Mouse (Mus musculus): ENCODE measurements around the gene Ifi27l2b. TPM values are rescaled to one million over a fixed set of nuclear protein-coding genes. Genes with fewer than 3 reads are reported as not detected.
"Not testable (repeated sequence)": the region's sequence is repeated elsewhere in the genome, so short reads cannot be mapped to it uniquely, and the experiment has no call there.

The Ifi27l2b gene
- polyA plus RNA-seq, 1 experiment from 2014 or later = not detected

DNA sequence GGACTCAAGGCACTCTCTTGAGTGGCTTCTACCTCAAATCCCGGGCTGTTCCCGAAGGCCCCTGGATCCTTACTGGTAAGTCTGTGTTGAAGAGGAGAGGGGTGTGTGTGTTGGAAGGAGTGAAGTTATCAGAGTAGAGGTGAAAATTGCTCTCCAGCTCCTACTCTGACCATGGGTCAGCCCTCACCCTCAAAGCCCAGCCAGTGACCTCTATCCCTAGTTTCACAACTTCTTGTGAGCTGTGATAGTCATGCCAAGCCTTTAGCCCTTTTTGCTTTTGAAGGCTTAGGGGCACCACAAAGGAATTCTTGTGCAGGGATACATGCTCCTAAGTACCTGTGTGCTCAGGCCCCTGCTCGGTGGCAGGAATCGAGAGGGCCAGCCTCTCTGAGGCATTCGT, 24.6 kb upstream of the Ifi27l2b start:
- H3K4me3 ChIP-seq = no peak overlapping the region
- no peak for ATAC-seq (replicated peaks)
- no peaks in the 10 kb centered on the region for H3K27me3 ChIP-seq (replicated peaks)
- no peak overlapping the region for H3K9ac ChIP-seq
- WGBS = 82% methylated on average over 5 of the region's 5 CpGs
- no peaks in the 10 kb centered on the region for H3K36me3 ChIP-seq (replicated peaks)
- H3K9me3 ChIP-seq = no peaks in the 10 kb centered on the region
- no peak overlapping the region for H3K27ac ChIP-seq
- H3K4me2 ChIP-seq = no peak overlapping the region
- no peaks in the 10 kb centered on the region for H3K4me1 ChIP-seq

DNA sequence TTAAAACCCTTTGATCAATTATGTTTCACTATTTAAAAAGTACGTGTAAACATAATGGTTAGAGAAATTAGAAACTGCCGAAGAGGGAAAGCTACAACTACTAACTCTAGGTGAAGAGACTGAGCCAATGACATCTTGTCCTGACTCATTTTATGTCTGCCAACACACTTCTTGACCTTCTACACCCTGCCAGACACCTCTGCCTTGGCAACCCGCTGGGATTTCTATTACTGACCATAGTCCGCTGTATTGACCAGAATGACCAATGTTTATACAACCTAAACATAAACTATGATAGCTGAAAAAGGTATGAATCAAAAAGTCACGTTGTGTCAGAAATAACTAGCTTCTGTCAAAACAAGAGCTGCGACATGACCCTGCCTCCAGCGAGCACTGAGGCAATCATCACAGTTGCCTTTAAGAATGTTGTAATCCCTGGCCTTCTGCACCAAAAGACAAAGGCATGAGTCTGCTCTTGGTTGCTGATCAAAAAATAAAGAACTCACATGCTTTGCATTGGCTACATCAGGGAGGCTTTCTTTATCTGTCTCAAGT, 20.5 kb upstream of the Ifi27l2b start:
- H3K27me3 ChIP-seq (replicated peaks) = no peaks in the 10 kb centered on the region
- no peak overlapping the region for H3K4me2 ChIP-seq
- H3K4me3 ChIP-seq = no peak overlapping the region
- no peaks in the 10 kb centered on the region for H3K9me3 ChIP-seq
- ATAC-seq (replicated peaks) = no peak
- no peaks in the 10 kb centered on the region for H3K4me1 ChIP-seq
- H3K27ac ChIP-seq = no peak overlapping the region
- H3K9ac ChIP-seq = no peak overlapping the region
- 79% methylated on average over 7 of the region's 7 CpGs for WGBS
- no peaks in the 10 kb centered on the region for H3K36me3 ChIP-seq (replicated peaks)

DNA sequence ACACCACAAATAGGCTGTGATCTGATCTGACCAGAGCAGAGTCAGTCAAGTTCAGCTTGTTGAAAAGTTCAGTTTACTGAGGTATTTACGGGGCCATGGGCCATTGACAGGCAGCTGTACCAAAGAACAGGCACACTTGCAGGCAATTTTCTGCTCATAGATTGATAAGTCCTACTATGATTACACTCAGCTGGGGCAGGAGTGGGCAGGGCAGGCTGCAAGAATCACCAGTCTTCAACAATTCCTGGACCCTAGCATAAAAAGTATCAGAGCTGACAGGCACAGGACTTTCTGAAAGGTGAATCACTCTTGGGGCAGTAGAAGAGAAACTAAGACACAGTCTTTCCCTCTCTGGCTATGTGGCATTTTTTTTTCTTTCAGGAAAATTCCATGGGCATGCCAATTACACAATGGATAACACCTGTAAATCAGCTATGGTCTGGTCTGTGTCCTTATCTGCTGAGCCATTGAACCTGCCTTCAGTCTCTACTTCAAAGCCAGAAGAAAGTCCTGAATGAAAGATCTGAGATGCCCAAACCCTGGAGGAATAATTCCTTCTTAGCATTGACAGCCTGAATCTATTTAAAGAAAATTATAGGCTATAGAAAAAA, 19.9 kb upstream of the Ifi27l2b start:
- no peaks in the 10 kb centered on the region for H3K4me1 ChIP-seq
- 92% methylated on average over 1 of the region's 1 CpGs for WGBS
- no peaks in the 10 kb centered on the region for H3K9me3 ChIP-seq
- no peak overlapping the region for H3K9ac ChIP-seq
- no peak overlapping the region for H3K4me2 ChIP-seq
- no peak overlapping the region for H3K27ac ChIP-seq
- H3K4me3 ChIP-seq = no peak overlapping the region
- H3K27me3 ChIP-seq (replicated peaks) = no peaks in the 10 kb centered on the region
- H3K36me3 ChIP-seq (replicated peaks) = no peaks in the 10 kb centered on the region
- ATAC-seq (replicated peaks) = no peak

DNA sequence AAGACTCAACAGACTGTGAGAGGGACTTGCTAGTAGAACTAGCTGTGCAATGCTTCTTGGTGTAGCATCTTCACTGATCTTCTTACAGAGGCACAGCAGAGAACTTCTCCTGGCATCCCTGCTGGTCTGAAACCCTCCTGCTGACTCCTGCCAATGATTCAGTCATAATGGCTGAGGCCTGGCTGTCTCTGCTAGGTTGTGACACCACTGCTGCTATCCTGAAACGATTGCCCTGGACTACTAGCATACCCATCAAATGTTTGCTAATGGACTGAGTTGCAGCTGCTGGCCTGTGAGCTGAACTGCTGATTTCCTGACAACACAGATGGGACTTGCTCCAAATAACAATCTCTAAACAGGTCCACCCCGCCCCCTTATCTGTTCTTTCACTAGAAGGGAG, 17.5 kb upstream of the Ifi27l2b start:
- Histone ChIP-seq H3K4me1 (no peaks in the 10 kb centered on the region), H3K27me3 (replicated peaks) (no peaks in the 10 kb centered on the region), H3K36me3 (replicated peaks) (no peaks in the 10 kb centered on the region), H3K27ac (no peak overlapping the region), H3K4me3 (no peak overlapping the region), H3K9me3 (no peaks in the 10 kb centered on the region), H3K4me2 (no peak overlapping the region), H3K9ac (no peak overlapping the region)
- WGBS = 66% methylated on average over 2 of the region's 2 CpGs
- no peak for ATAC-seq (replicated peaks)

DNA sequence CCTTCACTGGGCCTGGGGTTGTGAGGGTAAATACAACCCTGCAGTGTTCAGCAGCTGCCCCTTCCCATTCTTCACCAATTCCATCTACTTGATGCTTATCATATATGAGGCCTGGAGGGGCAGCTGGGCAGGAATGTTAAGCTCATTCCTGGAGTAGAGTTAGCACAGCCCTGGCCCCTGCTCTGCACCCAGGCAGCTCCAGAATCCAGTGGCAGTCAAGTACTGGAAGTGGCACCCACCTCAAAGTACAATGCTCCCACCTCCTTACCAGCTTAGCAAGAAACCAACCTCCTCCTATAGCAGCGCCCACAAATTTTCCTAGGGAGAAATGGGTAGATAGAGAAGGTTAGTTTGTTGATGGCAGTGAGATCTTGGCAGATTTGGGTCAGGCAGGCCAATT, 296 bp downstream of the Ifi27l2b start:
- not testable (repeated sequence) for H3K4me1 ChIP-seq; H3K9ac ChIP-seq; H3K9me3 ChIP-seq; H3K27me3 ChIP-seq (replicated peaks); H3K4me2 ChIP-seq; ATAC-seq (replicated peaks); H3K4me3 ChIP-seq; H3K36me3 ChIP-seq (replicated peaks); H3K27ac ChIP-seq
- WGBS = no CpG with 5 or more reads among the region's 1 CpGs

DNA sequence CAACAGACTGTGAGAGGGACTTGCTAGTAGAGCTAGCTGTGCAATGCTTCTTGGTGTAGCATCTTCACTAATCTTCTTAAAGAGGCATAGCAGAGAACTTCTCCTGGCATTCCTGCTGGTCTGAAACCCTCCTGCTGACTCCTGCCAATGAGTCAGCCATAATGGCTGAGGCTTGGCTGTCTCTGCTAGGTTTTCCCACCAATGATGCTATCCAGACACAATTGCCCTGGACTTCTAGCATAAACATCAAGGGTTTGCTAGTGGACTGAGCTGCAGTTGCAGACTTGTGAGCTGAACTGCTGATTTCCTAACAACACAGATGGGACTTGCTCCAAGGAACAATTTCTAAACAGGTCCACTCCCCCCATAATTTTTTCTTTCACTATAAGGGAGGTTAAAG, 3.7 kb downstream of the Ifi27l2b start:
- H3K9ac ChIP-seq = no peak overlapping the region
- no peaks in the 10 kb centered on the region for H3K9me3 ChIP-seq
- no peak for ATAC-seq (replicated peaks)

DNA sequence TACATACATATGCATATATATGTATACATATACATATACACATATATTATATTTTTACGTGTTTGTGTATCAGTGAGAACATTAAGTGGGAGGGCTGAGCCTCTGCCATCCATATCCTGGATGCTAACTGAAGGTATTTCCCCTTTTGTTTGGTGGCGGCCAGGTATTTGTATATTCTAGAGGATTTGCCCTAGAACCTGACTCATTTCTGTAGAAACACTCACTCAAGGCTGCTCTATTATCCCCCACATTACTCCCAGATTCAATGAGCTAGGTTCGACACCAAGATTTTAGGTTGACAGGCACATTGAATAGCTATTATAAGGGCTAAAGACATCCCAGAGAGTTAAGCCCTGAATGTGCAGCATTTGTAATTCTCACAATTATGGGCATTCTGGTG, 12.0 kb downstream of the Ifi27l2b start:
- H3K9ac ChIP-seq = no peak overlapping the region
- no peak overlapping the region for H3K4me3 ChIP-seq
- WGBS = 78% methylated on average over 3 of the region's 3 CpGs
- H3K27me3 ChIP-seq (replicated peaks) = no peaks in the 10 kb centered on the region
- no peaks in the 10 kb centered on the region for H3K9me3 ChIP-seq
- H3K36me3 ChIP-seq (replicated peaks) = no peaks in the 10 kb centered on the region
- H3K27ac ChIP-seq = no peak overlapping the region
- ATAC-seq (replicated peaks) = no peak
- H3K4me2 ChIP-seq = no peak overlapping the region
- H3K4me1 ChIP-seq = no peaks in the 10 kb centered on the region

More for the DNA sequence above, 3.7 kb downstream of the Ifi27l2b start:
- H3K4me3 ChIP-seq = no peak overlapping the region
- no peaks in the 10 kb centered on the region for H3K27me3 ChIP-seq (replicated peaks)
- no peaks in the 10 kb centered on the region for H3K36me3 ChIP-seq (replicated peaks)
- no peak overlapping the region for H3K4me2 ChIP-seq
- no peak overlapping the region for H3K27ac ChIP-seq
- H3K4me1 ChIP-seq = no peaks in the 10 kb centered on the region

DNA sequence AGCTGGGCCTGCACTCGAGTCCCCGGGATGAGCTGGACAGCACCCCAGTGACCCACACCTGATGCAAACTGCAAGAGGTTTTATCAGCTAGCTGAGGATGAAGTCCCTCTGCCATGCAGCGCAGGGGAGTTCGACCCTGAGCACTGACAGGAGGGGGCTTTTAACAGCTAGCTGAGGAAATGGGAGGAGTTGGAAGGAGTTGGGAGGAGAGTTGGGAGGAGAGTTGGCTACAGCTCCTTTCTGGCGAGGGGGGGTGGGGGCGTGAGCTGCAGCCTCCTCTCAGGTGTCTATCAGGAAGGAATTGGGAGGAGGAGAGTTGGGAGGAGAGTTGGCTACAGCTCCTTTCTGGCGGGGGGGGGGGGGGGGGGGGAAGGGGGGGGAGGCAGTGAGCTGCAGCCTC, 12.8 kb downstream of the Ifi27l2b start:
- ATAC-seq (replicated peaks) = not testable (repeated sequence)

DNA sequence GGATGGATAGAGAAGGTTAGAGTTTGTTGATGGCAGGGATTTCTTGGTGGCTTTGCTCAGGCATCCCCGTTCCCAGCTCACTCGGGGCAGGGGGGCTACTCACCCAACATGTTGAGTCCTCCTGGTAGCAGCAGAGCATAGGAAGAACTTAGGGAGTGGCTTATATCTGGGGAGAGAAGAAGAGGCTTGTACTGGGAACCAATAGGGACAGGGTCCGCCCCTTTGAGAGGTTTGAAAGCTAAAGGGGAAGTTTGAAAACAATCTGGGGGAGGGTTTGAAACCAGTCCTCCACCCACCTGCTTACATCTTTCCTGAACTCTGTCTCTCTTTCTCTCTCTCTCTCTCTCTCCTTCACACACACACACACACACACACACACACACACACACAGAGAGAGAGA, 13.5 kb downstream of the Ifi27l2b start, which contains the start of gene Ifi27l2a:
Gene Ifi27l2a, minus strand, starts transcription at position 157 of the 400 bp plus-strand sequence.
- Histone ChIP-seq H3K4me2 (no peak within 1 kb of the TSS), H3K9me3 (no peaks in the 10 kb centered on the region), H3K4me1 (no peaks in the 10 kb centered on the region), H3K9ac (no peak within 1 kb of the TSS), H3K36me3 (replicated peaks) (no peaks in the 10 kb centered on the region), H3K27me3 (replicated peaks) (no peaks in the 10 kb centered on the region), H3K27ac (no peak within 1 kb of the TSS), H3K4me3 (no peak within 1 kb of the TSS)
- ATAC-seq (replicated peaks) = no peak
- 52% methylated on average over 3 of the region's 3 CpGs for WGBS

More for the DNA sequence above, 12.8 kb downstream of the Ifi27l2b start:
- H3K9me3 ChIP-seq; H3K27ac ChIP-seq; H3K4me2 ChIP-seq; H3K27me3 ChIP-seq (replicated peaks); H3K36me3 ChIP-seq (replicated peaks); H3K4me1 ChIP-seq; H3K4me3 ChIP-seq; H3K9ac ChIP-seq: not testable (repeated sequence)
- 52% methylated on average over 6 of the region's 7 CpGs for WGBS

DNA sequence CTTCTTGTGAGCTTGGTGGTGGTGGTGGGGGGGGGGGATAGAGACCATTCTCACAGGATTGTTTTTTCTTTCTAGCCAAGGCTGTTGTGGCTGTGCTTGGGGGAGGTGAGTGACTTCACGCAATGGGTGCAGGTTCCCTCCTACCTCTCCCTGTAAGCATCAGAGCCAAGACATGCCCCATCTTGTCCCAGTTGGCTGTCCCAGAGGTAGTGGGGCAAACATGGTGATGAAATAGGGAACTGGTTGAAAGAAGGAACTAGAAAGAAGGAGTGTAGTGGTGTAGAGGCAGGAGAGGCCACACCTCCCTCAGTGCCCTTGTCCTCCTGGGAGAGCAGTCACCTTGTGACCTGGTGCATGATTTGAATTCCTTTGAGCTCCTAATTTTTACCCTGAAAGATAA, 19.4 kb downstream of the Ifi27l2b start:
- no peaks in the 10 kb centered on the region for H3K36me3 ChIP-seq (replicated peaks)
- H3K4me2 ChIP-seq = no peak overlapping the region
- no peaks in the 10 kb centered on the region for H3K4me1 ChIP-seq
- no peak for ATAC-seq (replicated peaks)
- H3K27me3 ChIP-seq (replicated peaks) = no peaks in the 10 kb centered on the region
- no peak overlapping the region for H3K4me3 ChIP-seq
- H3K9ac ChIP-seq = no peak overlapping the region
- no peaks in the 10 kb centered on the region for H3K9me3 ChIP-seq
- 100% methylated on average over 1 of the region's 1 CpGs for WGBS
- H3K27ac ChIP-seq = no peak overlapping the region

DNA sequence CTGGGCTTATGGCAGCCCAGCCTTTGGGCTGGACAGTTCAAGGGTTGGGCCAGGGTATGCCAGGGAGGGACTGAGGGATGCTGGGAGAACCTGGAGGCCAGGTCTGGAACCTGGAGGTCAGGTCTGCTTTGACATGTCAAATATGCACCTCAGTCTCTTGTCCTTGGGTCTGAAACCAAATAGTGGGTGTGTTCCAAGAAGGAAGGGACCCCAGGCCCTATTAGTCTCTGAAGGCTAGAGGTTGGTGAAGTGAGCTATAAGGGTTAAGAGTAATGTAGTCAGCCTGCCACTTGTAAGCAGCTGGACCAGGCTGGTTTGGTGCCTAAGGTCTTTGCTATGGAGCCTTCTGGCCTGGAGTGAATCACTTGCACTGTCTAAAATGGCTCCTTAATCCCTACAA, 22.2 kb downstream of the Ifi27l2b start:
- no peaks in the 10 kb centered on the region for H3K9me3 ChIP-seq
- H3K4me1 ChIP-seq = no peaks in the 10 kb centered on the region
- no peak overlapping the region for H3K27ac ChIP-seq
- H3K4me3 ChIP-seq = no peak overlapping the region
- H3K9ac ChIP-seq = no peak overlapping the region
- H3K4me2 ChIP-seq = no peak overlapping the region
- ATAC-seq (replicated peaks) = no peak
- no peaks in the 10 kb centered on the region for H3K36me3 ChIP-seq (replicated peaks)
- no peaks in the 10 kb centered on the region for H3K27me3 ChIP-seq (replicated peaks)

DNA sequence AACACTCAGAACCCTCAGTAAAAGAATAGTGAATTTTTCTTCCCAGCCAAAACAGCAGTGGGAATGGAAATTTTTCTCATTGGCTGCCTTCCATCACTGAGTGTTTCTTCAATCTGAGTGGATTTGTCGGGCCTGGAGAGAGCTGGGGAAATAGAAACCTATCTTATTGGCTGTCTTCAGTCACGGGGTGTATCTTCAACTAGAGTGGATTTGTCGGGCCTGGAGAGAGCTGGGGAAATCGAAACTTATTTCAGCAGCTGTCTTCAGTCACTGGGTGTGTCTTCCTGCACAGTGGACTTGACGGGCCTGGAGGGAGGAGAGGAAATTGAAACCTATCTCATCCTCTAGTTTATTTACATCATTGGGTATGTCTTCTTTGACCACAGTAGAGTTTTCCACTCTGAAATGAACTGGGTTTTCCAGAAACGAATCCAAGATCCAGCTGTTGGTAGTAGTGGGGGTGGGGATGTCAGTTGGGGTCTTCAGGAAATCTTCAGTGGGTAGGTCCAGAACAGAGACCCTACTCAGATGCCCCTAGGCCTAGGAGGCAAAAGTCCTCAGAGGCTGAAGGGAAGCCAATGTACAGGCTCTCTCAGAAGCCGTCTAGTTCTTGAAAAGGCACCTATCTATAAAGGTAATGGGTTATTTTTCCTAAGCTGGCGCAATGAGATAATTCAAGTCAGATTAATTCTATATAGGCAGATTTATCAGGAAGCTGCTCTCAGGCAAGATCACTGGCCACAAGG, 22.9 kb downstream of the Ifi27l2b start, which contains the start of gene Ifi27:
Gene Ifi27, plus strand, starts transcription at position 226 of the 746 bp plus-strand sequence.
- H3K27ac ChIP-seq = no peak within 1 kb of the TSS
- no peaks in the 10 kb centered on the region for H3K9me3 ChIP-seq
- H3K4me1 ChIP-seq = no peaks in the 10 kb centered on the region
- H3K36me3 ChIP-seq (replicated peaks) = no peaks in the 10 kb centered on the region
- H3K4me3 ChIP-seq = no peak within 1 kb of the TSS
- 76% methylated on average over 8 of the region's 8 CpGs for WGBS
- no peak for ATAC-seq (replicated peaks)
- H3K4me2 ChIP-seq = no peak within 1 kb of the TSS
- no peak within 1 kb of the TSS for H3K9ac ChIP-seq
- no peaks in the 10 kb centered on the region for H3K27me3 ChIP-seq (replicated peaks)

DNA sequence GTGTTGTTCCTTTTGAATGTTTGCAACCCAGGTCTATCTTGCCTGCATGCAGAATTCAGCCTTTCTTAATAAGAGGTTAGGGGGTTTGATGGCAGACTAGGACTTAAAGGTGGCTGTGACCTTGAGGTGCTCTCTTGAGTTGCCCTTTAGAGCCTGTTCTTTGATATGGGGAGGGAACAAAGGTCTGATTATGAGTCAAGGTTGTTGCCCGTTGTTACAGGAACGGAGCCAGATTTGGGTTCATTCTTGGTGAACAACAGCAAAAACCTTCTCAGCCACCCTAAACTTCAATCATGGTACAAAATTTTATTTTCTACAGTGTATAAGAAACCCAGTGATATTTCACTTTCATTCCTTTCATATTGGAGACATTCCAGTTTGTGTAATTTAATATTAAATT, 23.6 kb downstream of the Ifi27l2b start:
- Histone ChIP-seq H3K4me1 (no peaks in the 10 kb centered on the region), H3K27me3 (replicated peaks) (no peaks in the 10 kb centered on the region), H3K4me2 (no peak overlapping the region), H3K9me3 (no peaks in the 10 kb centered on the region), H3K4me3 (no peak overlapping the region), H3K9ac (no peak overlapping the region), H3K27ac (no peak overlapping the region), H3K36me3 (replicated peaks) (no peaks in the 10 kb centered on the region)
- ATAC-seq (replicated peaks) = no peak
- 97% methylated on average over 2 of the region's 2 CpGs for WGBS
